ENCODE assay signal across 13 mouse cellular contexts in genomic region chr4:125728091-125728863, GRCm38 (mm10).
DNase-seq lines count a peak whose midpoint lies in the region; ATAC-seq lines count a peak whose summit lies in the region.
"Had no signal": no experiment of that assay in that cellular context is flagged by ENCODE, and none has a peak within 500 bp of the region (broad histone marks: within the 10 kb centered on the region; RNA-seq: fewer than 3 reads in every experiment).

No protein-coding gene starts in this region.

- H3K27me3 ChIP-seq in kidney, embryonic 14.5 days (ENCODE audit: control insufficient read depth, insufficient read depth, low read length) = peaks cover 39% of the 10 kb centered on the region
- H3K27me3 ChIP-seq in limb, embryonic 10.5 days (ENCODE audit: low read depth, poor library complexity, severe bottlenecking) = peaks cover 94% of the 10 kb centered on the region
- peaks cover 13% of the 10 kb centered on the region for H3K27me3 ChIP-seq in neural tube, embryonic 12.5 days (replicated peaks)

- peak overlapping the region; percentile 34; the same call in 1 of the 2 replicates for H3K9ac ChIP-seq in kidney, embryonic 14.5 days (ENCODE audit: low read depth, low read length)
- peak overlapping the region; percentile 44 for H3K9ac ChIP-seq in neural tube, embryonic 12.5 days

- peak overlapping the region; percentile 25 for H3K4me3 ChIP-seq in kidney, embryonic 14.5 days (ENCODE audit: low read length)
- no peak overlapping the region for H3K4me3 ChIP-seq in limb, embryonic 10.5 days
- peak overlapping the region; percentile 29 for H3K4me3 ChIP-seq in neural tube, embryonic 12.5 days
- H3K4me3 ChIP-seq: megakaryocyte, embryonic 14.5 days had no signal

- H3K4me2 ChIP-seq in kidney, embryonic 14.5 days (replicated peaks; ENCODE audit: low read depth, low read length) = peak overlapping the region; percentile 36; the same call in 1 of the 2 replicates
- peak overlapping the region; percentile 53 for H3K4me2 ChIP-seq in neural tube, embryonic 12.5 days (replicated peaks)

- no peaks in the 10 kb centered on the region for H3K9me3 ChIP-seq in kidney, embryonic 14.5 days (ENCODE audit: control insufficient read depth, low read length)
- H3K9me3 ChIP-seq in limb, embryonic 10.5 days (replicated peaks) = no peaks in the 10 kb centered on the region
- no peaks in the 10 kb centered on the region for H3K9me3 ChIP-seq in neural tube, embryonic 12.5 days
- H3K9me3 ChIP-seq: megakaryocyte, embryonic 14.5 days had no signal

- 6% methylated on average over 15 of the region's 15 CpGs for WGBS in kidney, embryonic 14.5 days
- WGBS in limb, embryonic 10.5 days = 14% methylated on average over 15 of the region's 15 CpGs
- 7% methylated on average over 15 of the region's 15 CpGs for WGBS in neural tube, embryonic 12.5 days

- H3K36me3 ChIP-seq in kidney, embryonic 14.5 days (ENCODE audit: control insufficient read depth, insufficient read depth, low read length) = no peaks in the 10 kb centered on the region
- no peaks in the 10 kb centered on the region for H3K36me3 ChIP-seq in limb, embryonic 10.5 days
- no peaks in the 10 kb centered on the region for H3K36me3 ChIP-seq in neural tube, embryonic 12.5 days

- H3K27ac ChIP-seq in kidney, embryonic 14.5 days (ENCODE audit: low read depth, low read length) = peak overlapping the region; percentile 38; the same call in 1 of the 2 replicates
- 0 out of 2 replicates have a peak overlapping the region, but pooled peaks have one; percentile 4 for H3K27ac ChIP-seq in limb, embryonic 10.5 days
- H3K27ac ChIP-seq in neural tube, embryonic 12.5 days = peak overlapping the region; percentile 74; the same call in 1 of the 2 replicates

- no peak for DNase-seq in kidney, postnatal 4 days
- DNase-seq in embryo, embryonic 10.5 days (ENCODE audit: low spot score) = peak; percentile 32
- DNase-seq in limb, embryonic 10.5 days (ENCODE audit: low spot score) = no peak
- no peak for DNase-seq in urinary bladder, adult 2 months (ENCODE audit: low spot score)
- DNase-seq in cerebellum, adult 8-10 months = no peak
- no peak for DNase-seq in left cerebral cortex, postnatal 36 days (ENCODE audit: low spot score in 2 of 2)
- DNase-seq: cerebellum, adult 9-10 months; gastrocnemius, postnatal 25 days; heart, postnatal 14 days; lung, adult 18-20 months had no signal

- intact Hi-C loops in left cerebral cortex, postnatal 36 days (cut with DNase I) = no loop called here

- ATAC-seq in kidney, embryonic 14.5 days (ENCODE audit: low FRiP score, low TSS enrichment) = no peak
- no peak for ATAC-seq in neural tube, embryonic 12.5 days (ENCODE audit: low FRiP score, low read depth)

- H3K4me1 ChIP-seq in kidney, embryonic 14.5 days (ENCODE audit: control insufficient read depth, insufficient read depth, low read length) = peaks cover 22% of the 10 kb centered on the region
- H3K4me1 ChIP-seq in limb, embryonic 10.5 days = peaks cover 59% of the 10 kb centered on the region
- H3K4me1 ChIP-seq in neural tube, embryonic 12.5 days = peaks cover 38% of the 10 kb centered on the region
- H3K4me1 ChIP-seq: megakaryocyte, embryonic 14.5 days had no signal

Comparison
In these comparisons a context has a peak if more than half of its experiments do, and no peak if none do; other contexts are left out.
1. H3K27ac ChIP-seq: peak in every context shown above with its lines; median percentile 74 in neural tube, embryonic 12.5 days; 38 in kidney, embryonic 14.5 days; 4 in limb, embryonic 10.5 days.